Mouse (Mus musculus) cerebellum, adult 2 months (tissue): Measurements from ENCODE around the gene Wdr53.

Experiments used
- CTCF ChIP-seq: fragments of 200-500 bp; IDR thresholded peaks from 2 replicates; pipeline ENCODE4 v1.5.1; 2011; ENCODE audit warnings: low read depth, mild to moderate bottlenecking, control low read depth, low read length, moderate library complexity, borderline replicate concordance; ENCODE audit not compliant: insufficient read depth
- POLR2A ChIP-seq: fragments of 200-500 bp; IDR thresholded peaks from 2 replicates; pipeline ENCODE4 v1.6.1; 2011; ENCODE audit warnings: low read length, control low read depth, borderline replicate concordance; ENCODE audit not compliant: insufficient read depth

DNA sequence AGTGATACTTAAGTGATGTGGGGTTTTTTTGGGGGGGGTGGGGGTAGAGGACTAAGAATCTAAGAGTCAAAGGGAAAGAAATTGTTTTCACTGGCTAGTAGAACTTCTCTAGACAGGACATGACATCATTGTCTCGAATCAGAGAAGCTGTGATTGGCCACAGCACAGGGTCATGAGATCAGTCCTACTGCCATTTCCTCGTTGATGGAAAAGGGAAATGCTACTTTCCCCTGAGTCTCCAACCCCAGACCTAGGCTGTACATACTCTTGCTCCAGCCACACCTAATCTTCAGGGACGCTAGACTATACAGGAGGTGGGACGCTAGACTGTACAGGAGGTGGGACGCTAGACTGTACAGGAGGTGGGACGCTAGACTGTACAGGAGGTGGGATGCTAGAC lies 28.0 kb downstream of the Wdr53 start:
- TF ChIP-seq CTCF, result no peak
- no peak for TF ChIP-seq POLR2A
